Mouse (Mus musculus) adrenal gland, adult 2 months (tissue): Measurements from ENCODE around the gene Adgrf1. TPM values are rescaled to one million over a fixed set of nuclear protein-coding genes. Genes with fewer than 3 reads are reported as not detected.

Source experiments
- DNase-seq: peaks from one replicate; pipeline ENCODE4 v3.0.0; 2021
- long read RNA-seq: library from polyadenylated mRNA; stranded (forward); transcript quantifications from one replicate; pipeline ENCODE4 v2.0.0, GENCODE M21; 2021
- polyA plus RNA-seq: library from polyadenylated mRNA; depleted of rRNA; stranded (reverse); fragments of >200 nt; gene quantifications from 2 replicates; pipeline ENCODE4 v1.2.3, GENCODE M21; 2012; rRNA removed
- total RNA-seq, 2 experiments: library from RNA; stranded (reverse); gene quantifications; 2 replicates each; pipeline ENCODE4 v1.2.3; 2021

Gene Adgrf1
- total RNA-seq (not detected), polyA plus RNA-seq (not detected in 2 replicates)
- long read RNA-seq = 0 reads

DNA sequence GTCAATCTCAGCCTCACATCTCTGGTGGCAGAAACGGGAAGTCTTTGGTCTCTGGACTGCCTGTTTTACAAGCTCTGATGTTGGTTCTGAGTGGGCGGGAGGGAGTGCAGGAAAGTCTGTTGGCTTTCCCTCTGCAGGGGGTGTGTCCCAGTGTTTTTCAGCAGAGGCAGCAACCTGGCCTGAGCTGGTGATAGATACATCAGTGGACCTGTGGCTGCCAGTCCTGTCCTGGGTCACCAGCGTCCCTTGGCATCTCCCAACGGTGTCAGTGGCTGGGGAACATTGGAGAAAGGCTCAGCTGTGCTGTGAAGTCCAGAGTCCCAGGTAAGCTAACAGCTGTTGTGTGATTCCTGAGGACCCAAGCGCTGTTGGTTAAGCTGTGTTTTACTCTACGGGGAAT lies at the start of gene Adgrf1:
Adgrf1 (plus strand) TSS at position 169 of the 400 bp plus-strand sequence.
- DNase-seq = no peak

DNA sequence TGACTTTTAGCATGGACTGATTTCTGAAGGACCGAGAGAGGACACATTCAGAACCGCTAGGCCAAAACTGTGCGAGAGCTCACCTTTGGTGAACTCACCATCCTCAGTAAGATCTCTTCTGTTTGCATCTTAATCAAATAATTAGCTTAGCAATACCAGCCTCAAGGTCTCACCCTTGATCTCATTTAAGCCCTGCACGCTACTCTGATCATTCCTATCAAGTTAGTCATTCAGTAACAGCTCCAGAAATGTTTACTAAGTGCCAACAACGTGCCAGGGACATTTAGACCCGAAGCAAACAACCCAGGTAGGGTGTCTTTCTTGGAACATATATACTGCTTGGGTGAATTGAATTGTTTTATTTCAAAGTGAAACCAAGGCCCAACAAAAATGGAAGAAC lies 44.0 kb upstream of the Adgrf1 start:
- DNase-seq = no peak

DNA sequence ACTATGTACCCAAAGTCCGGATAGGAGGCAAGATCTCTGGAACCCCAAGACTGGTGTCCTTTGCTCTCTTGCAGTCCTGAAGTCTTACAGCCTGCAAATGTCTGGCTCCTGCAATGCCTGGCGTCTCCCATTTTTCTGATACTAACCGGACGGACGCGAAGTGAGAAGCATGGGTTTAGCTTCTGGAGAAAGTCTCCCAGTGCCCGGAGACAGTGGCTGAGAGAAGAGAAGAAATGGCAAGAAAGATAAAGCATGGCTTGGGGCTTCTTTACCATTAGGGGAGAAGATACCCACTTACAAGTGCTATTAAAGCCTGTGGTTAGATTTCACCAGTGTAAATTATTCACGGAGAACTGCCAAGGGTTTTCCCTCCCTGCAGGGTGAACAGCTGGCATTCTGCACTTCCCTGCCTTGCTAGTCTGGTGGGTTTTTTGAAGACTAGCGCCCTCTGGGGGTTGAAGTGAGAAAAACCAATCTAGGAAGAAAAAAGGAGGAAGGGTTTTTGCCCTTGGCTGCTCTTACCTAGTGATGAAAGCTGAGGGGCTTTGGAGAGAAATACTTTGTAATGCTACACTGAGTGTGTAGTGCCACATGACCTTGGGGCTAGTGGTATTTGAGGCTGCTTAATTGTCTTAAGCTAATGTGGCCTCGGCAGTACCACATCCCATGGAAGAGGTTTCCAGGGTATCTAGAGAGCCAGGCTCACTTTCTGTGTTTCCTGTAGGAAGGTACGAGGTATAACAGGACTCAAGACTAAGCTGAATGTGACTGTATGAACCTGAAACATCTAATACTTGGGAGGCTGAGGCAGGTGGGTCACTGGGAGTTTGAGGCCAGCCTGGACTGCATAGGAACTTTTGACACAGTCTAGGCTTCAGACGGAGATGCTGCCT lies 40.3 kb upstream of the Adgrf1 start:
- DNase-seq = peak; percentile 56

DNA sequence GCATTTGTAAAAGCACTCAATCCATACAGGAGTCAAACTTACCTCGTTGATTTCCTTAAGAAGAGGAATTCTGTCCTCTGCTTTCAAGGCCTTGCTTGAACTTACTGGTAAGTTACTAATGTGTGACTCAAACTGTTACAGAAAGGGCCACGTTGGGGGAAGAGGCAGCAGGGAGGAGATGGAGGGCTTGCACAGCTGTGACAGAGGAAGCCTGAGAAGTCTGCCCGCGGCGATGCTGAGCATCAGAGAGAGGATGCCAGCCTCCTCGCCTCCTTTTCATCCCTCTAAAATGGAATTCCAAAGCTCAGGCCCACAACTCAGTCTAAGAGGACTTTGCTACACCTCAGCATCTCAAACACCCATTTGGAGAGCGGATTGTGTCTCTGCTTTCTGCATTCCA lies 39.3 kb upstream of the Adgrf1 start:
- no peak for DNase-seq

DNA sequence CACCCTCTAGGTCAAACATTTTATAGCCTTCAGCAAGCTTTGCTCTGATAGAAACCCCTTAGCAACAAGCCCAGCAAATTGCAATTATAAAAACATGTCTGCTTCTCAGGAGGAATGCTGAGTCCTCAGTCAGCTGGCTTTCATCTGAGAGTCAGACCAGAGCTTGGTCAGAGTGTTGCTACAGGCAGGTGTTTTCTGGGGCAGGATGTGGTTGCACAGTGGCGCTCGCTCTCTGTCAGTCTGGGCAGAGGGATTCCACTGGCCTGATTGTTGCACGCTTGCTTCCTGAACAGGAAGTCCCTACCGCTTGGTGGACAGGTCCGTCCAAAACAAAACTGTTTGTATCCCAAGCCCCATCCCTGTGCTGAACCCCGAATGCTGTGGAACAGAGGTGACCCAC lies 37.4 kb upstream of the Adgrf1 start:
- no peak for DNase-seq

DNA sequence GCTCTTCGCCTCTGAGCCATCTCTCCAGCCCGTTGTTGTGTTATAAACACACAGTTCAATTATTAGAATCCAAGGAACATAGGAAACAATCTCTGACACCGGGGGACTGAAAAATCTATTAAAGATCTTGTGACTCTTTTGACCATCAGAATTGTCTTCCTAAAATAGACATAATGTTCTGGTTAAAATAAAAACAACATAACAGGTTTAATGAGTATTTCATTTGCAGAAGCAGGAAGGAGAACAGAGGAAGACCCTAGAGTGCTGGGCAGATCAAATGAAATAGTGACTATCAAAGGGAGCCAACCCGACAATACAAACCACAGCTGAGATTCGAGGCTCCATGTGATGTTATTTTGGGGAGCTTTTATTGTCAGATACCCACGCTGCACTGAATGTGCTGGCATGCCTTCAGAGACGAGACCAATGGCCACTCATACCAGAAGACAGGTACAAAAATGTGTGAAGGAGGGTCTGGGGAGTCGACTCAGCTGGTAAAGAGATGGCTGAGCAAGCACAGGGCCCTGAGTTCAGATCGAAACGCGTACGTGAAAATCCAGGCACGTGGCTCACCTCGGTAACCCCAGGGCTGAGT lies 33.4 kb upstream of the Adgrf1 start:
- DNase-seq = no peak

DNA sequence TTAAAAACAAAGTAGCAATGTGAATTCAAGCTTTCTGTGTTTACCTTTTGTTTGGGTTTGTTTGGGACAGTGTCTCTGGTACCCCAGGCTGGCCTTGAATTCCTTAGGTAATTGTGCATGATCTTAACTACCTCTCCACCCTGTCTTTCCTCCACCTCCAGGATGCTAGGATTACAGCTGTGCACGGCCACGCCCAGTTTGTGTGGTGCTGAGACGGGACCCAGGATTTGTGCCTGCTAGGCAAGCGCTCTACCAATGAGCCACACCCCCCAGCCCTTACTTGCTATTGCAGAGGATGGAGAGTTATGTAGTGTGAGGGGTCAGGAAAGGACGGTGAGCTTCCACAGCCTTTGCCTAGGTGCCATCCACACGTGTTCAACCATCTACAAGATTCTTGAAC lies 31.1 kb upstream of the Adgrf1 start:
- no peak for DNase-seq

DNA sequence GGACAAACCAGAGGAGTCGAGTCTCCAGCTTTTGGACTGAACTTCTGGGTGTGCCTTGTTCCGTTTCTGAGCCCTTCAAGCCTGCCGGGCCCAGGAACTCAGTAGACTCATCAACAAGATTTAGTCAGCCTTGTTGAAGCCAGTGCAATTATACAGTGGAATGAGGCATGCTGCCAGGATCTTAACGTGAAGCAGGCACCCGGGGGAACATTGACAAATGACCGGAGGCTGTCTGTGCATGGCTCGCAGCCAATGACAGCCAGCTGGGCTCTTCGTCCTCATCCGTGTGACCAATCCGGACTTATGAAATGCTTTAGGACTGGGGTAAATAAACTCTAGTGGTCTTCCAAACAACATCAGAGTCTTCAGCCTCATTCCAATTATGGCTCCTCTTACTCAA lies 29.0 kb upstream of the Adgrf1 start:
- DNase-seq = peak; percentile 89

DNA sequence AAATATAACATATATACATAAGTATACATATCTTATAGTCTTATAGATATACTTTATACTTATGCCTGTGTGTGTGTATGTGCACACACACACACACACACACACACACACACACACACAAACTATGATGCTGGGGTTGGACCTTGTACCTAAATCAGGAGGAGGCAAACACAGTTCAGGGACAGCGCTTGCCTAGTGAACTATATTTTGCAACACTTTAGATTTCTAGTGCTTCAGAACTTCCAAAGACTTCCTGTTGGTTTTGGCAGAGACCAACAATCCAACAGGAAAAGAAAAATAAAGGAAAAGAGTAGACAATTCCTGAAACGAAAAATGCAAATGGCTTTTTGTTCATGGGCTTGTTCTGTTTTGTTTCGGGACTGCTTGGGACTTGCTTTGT lies 27.5 kb upstream of the Adgrf1 start:
- no peak for DNase-seq

DNA sequence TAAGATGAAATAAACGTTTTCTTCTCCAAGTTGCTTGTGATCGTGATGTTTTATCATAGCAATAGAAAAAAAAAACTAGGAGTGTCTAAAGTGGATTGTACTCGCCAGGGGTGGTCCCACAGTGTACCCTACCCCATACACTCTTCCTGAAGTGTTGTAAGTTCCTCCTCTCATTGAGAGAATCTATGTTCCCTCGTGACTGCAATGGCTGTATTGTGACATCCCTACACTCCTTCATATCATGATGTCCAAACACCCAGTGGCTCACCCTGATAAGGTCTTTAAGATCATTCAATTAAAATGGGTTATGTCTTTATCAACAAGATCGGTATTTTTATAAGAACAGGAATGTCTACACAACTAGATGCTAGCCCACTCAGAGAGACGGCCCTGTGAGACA lies 24.8 kb upstream of the Adgrf1 start:
- DNase-seq = no peak

DNA sequence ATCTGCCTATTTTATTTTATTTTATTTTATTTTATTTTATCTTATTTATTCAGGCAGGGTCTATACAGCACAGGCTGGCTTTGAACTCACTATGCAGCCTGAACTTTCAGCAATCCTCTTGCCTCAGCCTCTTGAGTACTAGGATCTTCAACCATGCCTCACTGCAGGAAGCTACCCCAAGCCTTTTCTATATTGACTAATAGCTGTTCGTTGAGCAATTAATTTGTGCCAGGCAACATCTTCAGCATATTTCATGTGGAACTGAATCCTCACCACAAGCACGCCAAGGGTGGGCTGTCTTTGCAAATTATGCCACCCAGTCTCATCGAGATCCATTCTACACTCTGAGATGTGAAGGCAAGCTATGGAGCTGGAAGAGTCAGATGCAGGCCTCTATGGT lies 22.9 kb upstream of the Adgrf1 start:
- DNase-seq = no peak

DNA sequence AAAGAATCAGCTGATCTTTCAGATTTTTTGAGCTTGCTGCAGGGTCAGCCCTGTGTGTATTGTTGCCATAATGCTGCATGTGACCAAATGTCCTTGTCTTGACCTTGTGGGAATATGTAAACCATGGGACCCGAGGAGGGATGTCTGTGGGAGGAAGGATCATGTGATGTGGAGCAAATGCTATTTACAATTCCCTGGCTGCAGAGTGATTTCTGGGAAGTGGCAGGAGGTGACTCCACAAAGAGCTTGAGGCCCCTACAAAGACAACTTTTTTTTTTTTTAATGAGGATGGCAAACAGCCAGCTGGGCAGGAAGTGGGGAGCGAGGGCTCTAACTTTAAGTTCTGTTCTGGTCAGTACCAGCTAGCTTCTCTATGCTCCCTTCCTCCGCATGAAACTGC lies 20.5 kb upstream of the Adgrf1 start:
- DNase-seq = no peak

DNA sequence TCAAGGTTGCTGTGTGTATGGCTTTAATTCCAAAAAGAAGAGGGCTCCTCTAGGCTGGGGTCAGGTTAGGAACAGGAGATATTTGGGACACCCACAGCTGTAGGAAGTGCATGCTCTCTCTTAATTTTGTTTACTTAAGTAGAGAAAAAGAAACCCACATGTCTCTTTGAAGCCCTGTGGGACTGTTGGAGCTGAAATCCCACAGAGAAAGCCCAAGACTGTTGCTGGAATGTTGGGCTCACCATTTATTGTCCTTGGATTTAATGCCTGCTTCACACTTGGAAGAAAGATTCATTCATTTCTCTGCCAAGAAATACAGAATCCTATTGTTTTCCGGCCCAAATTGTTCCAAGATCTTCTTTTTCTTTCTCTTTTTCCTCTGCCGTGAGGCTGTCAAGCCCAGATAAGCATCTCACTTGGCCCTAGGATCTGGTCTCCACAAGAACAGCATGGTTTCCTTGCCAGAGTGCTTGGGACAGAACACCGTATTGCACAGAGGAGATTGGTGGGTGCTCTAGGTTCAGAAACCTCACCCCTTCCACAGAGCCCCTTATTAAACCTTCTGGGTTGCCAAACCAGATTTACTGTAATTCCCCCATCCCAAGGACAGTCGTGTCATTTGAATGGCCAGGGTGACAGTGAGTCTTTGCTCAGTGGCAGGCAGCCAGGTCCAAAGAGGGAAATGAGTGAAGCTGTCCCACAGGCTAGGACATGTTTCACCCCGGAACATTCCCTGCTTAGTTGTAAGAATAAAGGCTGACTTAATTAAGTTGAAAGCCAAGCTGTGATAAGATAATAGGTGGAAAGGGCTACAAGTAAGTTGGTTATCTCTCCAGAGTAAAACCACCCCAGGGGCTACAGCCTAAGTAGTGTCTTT lies 18.6 kb upstream of the Adgrf1 start:
- DNase-seq = peak; percentile 74

DNA sequence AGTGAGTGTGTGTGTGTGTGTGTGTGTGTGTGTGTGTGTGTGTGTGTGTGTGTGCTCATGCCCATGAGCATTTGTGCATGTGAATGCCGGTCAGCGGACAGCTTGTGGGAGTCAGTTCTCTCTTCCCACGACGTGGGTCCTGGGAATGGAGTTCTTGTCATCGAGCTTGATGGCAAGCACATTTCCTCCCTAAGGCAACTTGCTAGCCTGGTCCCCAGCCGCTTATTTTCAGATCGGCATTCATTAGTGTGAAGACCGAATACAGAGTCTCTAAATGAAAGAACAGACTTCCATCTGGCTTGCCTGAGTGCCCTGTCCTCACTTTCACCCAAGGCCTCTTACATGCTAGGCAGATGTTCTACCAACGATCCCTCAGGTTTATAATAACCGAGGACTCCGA lies 17.3 kb upstream of the Adgrf1 start:
- DNase-seq = no peak

DNA sequence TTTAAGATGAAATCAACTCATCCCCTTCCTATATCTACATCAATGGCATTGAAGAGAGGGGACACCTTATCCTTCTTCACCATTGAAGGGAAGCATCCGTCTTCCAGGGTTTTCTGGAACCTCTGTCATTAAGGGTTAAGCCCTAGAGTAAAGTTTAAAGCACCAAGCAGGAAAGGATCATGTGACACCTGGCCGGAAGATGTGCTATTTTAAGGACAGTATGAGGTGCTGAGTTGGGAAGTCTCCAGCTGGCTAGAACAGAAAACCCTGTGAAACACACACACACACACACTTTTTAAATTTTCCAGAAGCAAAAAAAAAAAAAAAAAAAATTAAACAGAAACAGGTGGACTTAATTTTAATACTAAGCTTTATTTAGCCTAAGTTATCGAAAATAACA lies 15.9 kb upstream of the Adgrf1 start:
- DNase-seq = no peak

DNA sequence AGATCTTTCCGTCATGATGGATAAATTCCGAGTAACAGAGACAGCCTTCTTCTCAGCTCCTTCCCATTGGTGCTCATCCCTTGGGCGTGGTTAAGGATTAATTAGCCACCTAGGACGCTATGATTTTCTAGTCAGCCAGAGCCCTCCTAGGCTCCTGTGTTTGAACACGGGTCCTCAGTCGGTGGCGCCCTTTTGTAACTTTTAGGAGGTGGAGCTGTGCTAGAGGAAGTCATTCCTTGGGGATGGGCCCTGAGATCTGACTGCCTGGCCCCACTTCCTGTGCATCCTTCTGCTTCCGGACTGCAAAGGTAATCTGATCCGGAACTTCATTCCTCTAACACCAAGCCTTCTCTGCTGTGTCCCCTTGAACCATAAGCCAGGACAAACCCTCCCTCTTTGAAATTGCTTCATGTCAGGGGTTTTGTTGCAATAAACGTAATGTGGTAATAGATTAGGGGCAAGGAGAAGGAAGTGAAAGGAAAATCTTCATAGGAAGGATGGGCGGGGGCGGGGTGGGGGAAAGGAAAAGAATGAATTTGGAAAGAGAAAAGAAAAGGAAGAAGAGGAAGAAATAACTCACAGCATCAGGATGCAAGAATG lies 13.5 kb upstream of the Adgrf1 start:
- DNase-seq = no peak

DNA sequence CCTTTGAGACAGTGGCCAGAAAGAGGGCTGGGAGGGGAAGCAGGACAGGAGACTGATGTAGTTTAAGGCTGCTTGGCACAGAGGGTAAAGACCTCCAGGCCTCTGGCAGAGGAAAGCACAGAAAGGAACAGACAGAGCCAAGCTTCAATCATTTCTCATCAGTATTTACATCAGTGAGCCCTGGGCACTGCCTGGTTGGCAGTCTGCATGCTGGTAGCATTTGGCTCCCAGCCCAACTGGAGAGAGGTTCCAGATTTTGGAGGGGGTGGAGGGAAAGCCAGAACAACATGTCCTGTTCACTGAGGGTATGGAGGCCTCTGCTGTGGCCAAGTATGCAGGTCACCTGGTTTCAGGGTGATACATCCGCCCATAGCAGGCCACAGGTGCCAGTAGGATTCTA lies 12.4 kb upstream of the Adgrf1 start:
- DNase-seq = no peak

DNA sequence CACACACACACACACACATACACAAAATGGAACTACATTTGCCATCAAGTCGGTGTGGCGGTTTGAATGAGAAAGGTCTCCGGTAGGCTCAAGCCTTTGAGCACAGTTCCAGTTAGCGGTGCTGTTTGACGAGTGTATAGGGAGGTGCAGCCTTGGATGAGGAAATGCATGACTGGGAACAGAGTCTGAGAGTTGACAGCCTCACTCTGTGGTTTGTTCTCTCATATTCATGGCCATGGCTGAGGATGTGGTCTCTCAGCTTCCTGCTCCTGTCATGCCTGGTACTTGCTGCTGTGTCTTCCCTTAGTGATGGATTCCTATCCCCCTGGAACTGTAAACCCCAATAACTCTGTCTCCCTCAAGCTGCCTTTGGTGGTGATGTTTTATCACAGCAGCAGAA lies 8.2 kb upstream of the Adgrf1 start:
- DNase-seq = no peak

DNA sequence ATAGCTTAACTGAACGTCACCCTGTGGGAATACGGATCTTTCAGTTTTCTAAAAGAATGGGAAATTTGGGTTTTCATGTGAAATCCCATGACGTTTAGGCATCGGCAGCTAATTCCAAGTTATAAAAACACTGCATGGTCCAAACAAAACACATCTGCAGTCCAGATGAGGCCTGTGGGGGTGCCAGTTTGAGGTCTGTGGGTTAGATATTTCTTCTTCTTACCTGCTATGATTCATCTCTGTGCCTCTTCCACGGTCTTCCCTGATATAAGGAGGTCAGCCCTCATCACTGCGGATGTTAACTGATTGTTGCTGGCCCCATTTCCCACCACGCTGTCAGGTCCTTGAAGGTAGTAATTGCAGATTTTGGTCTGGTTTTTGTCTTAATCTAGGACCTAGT lies 5.4 kb upstream of the Adgrf1 start:
- no peak for DNase-seq

DNA sequence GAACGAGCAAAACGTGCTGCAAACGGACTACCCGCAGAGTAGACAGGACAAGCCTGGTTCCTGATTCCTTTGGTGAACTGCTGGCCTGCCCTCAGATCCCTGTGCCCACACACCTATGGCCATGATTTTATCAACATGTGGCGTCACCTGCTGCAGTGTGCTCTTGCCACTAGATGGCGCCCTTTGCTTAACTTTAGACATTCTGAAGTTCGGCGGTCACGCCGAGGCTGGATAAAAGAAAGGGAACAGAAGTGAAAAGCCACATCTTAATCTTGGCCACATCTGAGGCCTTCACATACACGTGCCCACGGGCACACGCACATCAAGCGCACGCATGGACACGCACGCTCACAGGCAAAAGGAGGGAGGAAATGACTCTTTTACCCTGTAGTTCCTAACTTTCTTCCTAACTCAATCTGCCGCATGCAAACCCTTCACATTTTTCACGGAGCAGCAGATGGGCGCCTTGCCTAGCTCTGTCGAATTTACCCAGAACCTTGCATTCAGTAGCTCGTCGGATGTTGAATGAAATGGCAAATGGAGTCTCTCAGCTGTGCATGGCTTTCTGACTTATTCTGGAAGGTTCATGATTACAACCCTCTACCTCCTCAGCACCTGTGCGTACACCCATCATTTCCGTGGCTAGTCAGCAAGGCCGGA lies 4.8 kb upstream of the Adgrf1 start:
- DNase-seq = peak; percentile 57

DNA sequence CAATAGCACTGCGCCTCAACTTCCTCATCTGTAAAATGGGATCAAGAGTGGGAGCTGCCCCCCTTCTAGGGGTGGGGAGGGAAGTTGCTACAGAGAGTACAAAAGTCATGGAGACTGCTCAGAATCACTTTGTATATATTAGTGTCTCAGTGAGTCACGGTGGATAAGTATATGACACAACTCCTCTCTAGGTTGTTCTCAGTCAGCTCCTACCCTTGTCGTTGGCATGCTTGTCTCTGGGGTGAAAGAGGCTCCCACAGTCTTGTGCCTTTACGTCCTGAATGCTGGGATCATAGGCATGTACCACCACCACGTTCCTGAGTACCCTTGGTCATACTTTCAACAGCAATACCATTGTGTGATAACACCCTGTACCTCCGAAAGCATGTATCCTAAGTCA lies 4.2 kb upstream of the Adgrf1 start:
- DNase-seq = no peak

DNA sequence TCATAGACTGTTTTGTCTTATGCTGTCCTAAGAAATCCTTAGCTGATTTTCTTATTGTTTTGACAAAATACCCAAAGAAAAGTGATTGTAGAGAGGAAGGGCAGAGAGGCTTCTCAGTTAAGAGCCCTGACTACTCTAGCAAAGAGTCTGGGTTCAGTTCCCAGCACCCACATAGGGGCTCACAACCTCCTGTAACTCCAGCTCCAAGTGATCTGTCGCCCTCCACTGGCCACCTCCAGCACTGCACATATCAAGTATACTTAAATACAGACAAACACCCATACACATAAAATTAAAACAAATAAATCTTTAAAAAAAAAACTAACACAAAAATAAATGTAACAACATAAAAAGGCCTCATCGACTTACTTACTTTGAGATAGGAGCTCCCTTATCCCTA lies 3.5 kb upstream of the Adgrf1 start:
- no peak for DNase-seq
